Mouse (Mus musculus) olfactory bulb, adult 2 months (tissue): Measurements from ENCODE around the gene Snx14.

Source experiments
- CTCF ChIP-seq: fragments of 200-500 bp; IDR thresholded peaks from 2 replicates; pipeline ENCODE4 v1.5.1; 2012; ENCODE audit warnings: low read depth, mild to moderate bottlenecking, low read length, moderate library complexity; ENCODE audit not compliant: insufficient read depth
- POLR2A ChIP-seq: fragments of 200-500 bp; IDR thresholded peaks from 2 replicates; pipeline ENCODE4 v1.6.1; 2012; ENCODE audit warnings: mild to moderate bottlenecking, low read depth, low read length, moderate library complexity; ENCODE audit not compliant: insufficient read depth

GRCm38 (mm10) chr9:88438555-88439237 lies at the start of gene Snx14:
- peak; percentile 63 for TF ChIP-seq POLR2A
- no peak for TF ChIP-seq CTCF
